Mouse (Mus musculus) small intestine, adult 2 months (tissue): ENCODE results near the gene Lalba.

ENCODE experiments used
- CTCF ChIP-seq: fragments of 200-500 bp; IDR thresholded peaks from 2 replicates; pipeline ENCODE4 v1.5.1; 2012; ENCODE audit warnings: low read depth, mild to moderate bottlenecking, control low read depth, inconsistent platforms, low read length, moderate library complexity, mixed read lengths; ENCODE audit not compliant: insufficient replicate concordance, insufficient read length; ENCODE audit errors: extremely low read depth
- POLR2A ChIP-seq: fragments of 200-500 bp; IDR thresholded peaks from 2 replicates; pipeline ENCODE4 v1.6.1; 2012; ENCODE audit warnings: low read depth, mild to moderate bottlenecking, control low read depth, inconsistent platforms, low read length, moderate library complexity

- TF ChIP-seq CTCF, result no peak
- TF ChIP-seq POLR2A, result no peak
These were observed 2.9 kb downstream of the Lalba start for GRCm38 (mm10) chr15:98479568-98480102.
